Mouse (Mus musculus) forebrain, embryonic 13.5 days (tissue): ENCODE measurements at regions not wholly inside any gene's neighbourhood (a gene's known extent, or its start where the extent isn't known, plus 50 kb on each side); places are given as distances from the start of the nearest gene placed in this dataset.

Source experiments
- ATAC-seq: fragments of 200-750 bp; cut with Nextera tagmentation; 2 replicates; pipeline ENCODE4 v1.8.0; 2017
- H3K27ac ChIP-seq: fragments of 300-500 bp; sonication (generic); 2 replicates; pipeline ENCODE4 v1.5.1; 2015; ENCODE audit warnings: inconsistent platforms, mild to moderate bottlenecking, moderate library complexity
- H3K27me3 ChIP-seq: fragments of 300-500 bp; sonication (generic); 2 replicates; pipeline ENCODE4 v1.6.1; 2015; ENCODE audit warnings: mild to moderate bottlenecking, inconsistent platforms
- H3K36me3 ChIP-seq: fragments of 300-500 bp; sonication (generic); 2 replicates; pipeline ENCODE4 v1.6.1; 2015; ENCODE audit warnings: mild to moderate bottlenecking, inconsistent platforms; ENCODE audit not compliant: poor library complexity, severe bottlenecking
- H3K4me1 ChIP-seq: fragments of 300-500 bp; sonication (generic); 2 replicates; pipeline ENCODE4 v1.6.1; 2015; ENCODE audit warnings: inconsistent platforms
- H3K4me2 ChIP-seq: fragments of 300-500 bp; sonication (generic); 2 replicates; pipeline ENCODE4 v1.6.1; 2015; ENCODE audit warnings: inconsistent platforms, mild to moderate bottlenecking, moderate library complexity
- H3K4me3 ChIP-seq: fragments of 300-500 bp; sonication (generic); 2 replicates; pipeline ENCODE4 v1.5.1; 2015; ENCODE audit warnings: mild to moderate bottlenecking, inconsistent platforms
- H3K9ac ChIP-seq: fragments of 300-500 bp; sonication (generic); 2 replicates; pipeline ENCODE4 v1.6.1; 2015; ENCODE audit warnings: mild to moderate bottlenecking, inconsistent platforms
- H3K9me3 ChIP-seq: fragments of 300-500 bp; sonication (generic); replicated peaks from 2 replicates; pipeline ENCODE4 v1.6.1; 2016; ENCODE audit warnings: inconsistent platforms
- WGBS: fragments of 180-500 bp; shearing (Covaris S2); methylation state at CpG from one replicate; pipeline ENCODE4 v1.1.7; 2015; 5-methylcytosine and 5-hydroxymethylcytosine counted together

DNA sequence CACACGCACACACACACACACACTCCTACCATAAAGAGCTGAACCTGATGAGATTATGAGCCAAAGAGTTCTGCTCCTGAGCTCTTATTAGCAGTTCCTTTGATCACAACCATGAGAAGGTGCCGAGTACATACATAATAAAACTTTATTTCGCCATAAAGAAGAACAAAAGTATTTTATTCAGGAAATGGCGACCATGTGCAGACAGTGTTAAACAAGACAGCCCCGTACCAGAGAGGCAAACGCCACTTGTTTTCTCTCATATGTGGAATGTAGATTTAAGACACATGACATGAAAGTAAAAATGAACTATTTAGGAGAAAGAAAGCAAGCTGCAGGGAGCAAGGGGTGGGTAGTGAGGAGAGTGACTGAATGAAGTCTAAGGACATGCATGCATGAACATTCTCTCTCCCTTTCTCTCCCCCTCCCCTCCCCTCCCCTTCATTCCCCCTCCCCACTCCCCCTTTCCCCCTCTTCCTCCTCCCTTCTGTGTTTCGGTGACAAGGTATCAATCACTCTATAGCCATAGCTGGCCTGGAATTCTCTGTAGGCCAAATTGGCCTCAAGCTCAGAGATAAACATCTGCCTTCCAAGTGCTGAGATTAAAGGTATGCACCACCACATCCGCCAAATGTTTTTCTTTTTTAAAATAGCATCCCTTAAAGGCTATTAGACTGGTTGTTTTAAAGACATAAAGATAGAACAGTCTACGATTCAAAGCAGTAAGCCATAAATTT lies 266.0 kb upstream of the Map3k7 start:
- no peak overlapping the region for H3K27ac ChIP-seq
- no peaks in the 10 kb centered on the region for H3K27me3 ChIP-seq
- no peaks in the 10 kb centered on the region for H3K36me3 ChIP-seq
- no peaks in the 10 kb centered on the region for H3K9me3 ChIP-seq
- WGBS, result 76% methylated on average over 9 of the region's 9 CpGs
- ATAC-seq, result no peak
- no peak overlapping the region for H3K9ac ChIP-seq
- H3K4me1 ChIP-seq, result no peaks in the 10 kb centered on the region
- H3K4me3 ChIP-seq, result no peak overlapping the region
- H3K4me2 ChIP-seq, result no peak overlapping the region

DNA sequence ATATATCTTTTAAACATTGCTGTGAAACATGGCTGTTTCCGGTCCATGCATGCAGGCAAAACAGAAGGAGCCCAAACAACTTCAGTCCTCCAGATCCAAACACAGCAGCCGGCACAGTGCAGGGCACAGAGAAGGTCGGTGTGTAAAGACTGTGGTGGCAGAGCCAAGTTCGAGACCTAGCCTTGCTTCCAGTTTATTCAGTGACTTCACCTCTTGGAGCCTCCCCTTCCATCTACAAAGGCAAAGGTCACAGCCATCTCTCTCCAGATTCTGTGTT lies 265.5 kb upstream of the Map3k7 start:
- Histone ChIP-seq H3K4me3 (no peak overlapping the region), H3K36me3 (no peaks in the 10 kb centered on the region), H3K9ac (no peak overlapping the region), H3K9me3 (no peaks in the 10 kb centered on the region), H3K27me3 (no peaks in the 10 kb centered on the region), H3K4me2 (no peak overlapping the region), H3K4me1 (no peaks in the 10 kb centered on the region), H3K27ac (no peak overlapping the region)
- WGBS, result 91% methylated on average over 4 of the region's 4 CpGs
- ATAC-seq, result no peak

DNA sequence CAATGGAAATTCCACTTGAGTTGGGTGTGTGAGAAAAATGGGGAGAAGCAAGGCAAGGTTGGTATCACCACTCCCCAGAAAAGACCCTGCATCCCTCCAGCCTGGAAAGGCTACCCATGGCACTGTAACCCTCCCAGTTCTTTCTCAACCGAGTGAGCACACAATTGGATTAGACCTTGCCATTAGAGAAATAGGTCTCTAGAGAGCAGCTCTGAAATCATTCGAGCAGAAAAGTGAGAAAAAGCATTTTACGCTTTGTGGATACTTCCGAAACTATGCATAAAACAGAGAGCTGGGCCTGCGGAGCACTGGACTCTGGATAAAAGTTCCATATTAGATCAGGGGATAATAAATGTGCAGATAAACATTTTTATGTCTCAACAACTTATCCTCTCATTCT lies 264.6 kb upstream of the Map3k7 start:
- H3K4me1 ChIP-seq, result no peaks in the 10 kb centered on the region
- H3K27me3 ChIP-seq, result no peaks in the 10 kb centered on the region
- H3K4me2 ChIP-seq, result no peak overlapping the region
- H3K9ac ChIP-seq, result no peak overlapping the region
- 61% methylated on average over 5 of the region's 5 CpGs for WGBS
- no peaks in the 10 kb centered on the region for H3K9me3 ChIP-seq
- H3K36me3 ChIP-seq, result no peaks in the 10 kb centered on the region
- H3K27ac ChIP-seq, result no peak overlapping the region
- H3K4me3 ChIP-seq, result no peak overlapping the region
- ATAC-seq, result no peak

DNA sequence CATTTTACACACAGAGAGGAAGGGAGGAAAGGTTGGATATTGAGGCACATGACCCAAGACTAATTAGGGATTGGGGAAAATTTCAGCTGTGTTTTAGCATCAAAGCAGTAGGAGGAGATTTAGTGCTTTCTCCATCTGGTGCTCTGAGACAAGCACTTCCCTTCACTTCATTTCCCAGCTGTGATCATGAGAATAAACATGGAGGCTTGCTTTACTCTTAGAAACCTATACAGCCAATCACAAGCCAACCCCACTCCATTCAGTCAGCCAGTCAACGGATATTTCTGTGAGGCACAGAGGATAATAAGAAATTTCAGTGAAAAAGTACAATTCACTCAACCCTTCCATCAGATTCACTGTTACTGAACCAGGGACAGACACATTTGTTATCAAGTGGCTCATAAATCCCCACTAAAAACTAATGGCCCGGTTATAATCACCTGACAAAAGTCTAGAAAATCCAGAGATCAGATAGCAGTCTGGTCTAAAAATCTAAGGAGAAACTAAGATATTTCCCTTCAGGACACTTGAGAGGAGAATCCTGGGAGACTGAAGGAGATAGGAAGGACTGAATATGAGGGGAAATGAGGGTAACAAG lies 249.7 kb upstream of the Map3k7 start:
- H3K27ac ChIP-seq, result no peak overlapping the region
- ATAC-seq, result no peak
- no peak overlapping the region for H3K9ac ChIP-seq
- WGBS, result 81% methylated on average over 2 of the region's 2 CpGs
- H3K36me3 ChIP-seq, result no peaks in the 10 kb centered on the region
- H3K27me3 ChIP-seq, result no peaks in the 10 kb centered on the region
- H3K4me3 ChIP-seq, result no peak overlapping the region
- no peak overlapping the region for H3K4me2 ChIP-seq
- H3K4me1 ChIP-seq, result no peaks in the 10 kb centered on the region
- no peaks in the 10 kb centered on the region for H3K9me3 ChIP-seq

DNA sequence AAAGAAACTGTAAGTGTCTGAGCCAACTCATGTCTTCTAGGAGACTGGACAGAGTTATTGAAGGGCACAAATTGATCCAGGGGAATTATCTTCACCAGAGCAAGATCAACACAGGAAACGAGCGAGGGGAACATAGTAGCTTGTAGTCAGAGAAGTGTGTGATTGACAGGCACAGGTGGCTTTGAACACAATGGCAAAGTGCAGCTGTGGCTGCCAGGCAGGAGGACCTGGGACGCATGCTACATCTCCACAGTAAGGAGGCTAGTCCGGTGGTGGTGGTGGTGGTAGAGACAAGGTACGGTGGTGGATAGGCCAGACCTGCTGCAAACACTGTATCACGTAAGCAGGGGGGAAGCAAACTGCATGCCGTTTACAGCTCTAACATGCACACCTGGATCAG lies 240.4 kb upstream of the Map3k7 start:
- no peak for ATAC-seq
- Histone ChIP-seq H3K4me3 (no peak overlapping the region), H3K27ac (no peak overlapping the region), H3K4me2 (no peak overlapping the region), H3K27me3 (no peaks in the 10 kb centered on the region), H3K9me3 (no peaks in the 10 kb centered on the region), H3K36me3 (no peaks in the 10 kb centered on the region), H3K4me1 (peaks cover 23% of the 10 kb centered on the region), H3K9ac (no peak overlapping the region)
- WGBS, result 75% methylated on average over 7 of the region's 7 CpGs

DNA sequence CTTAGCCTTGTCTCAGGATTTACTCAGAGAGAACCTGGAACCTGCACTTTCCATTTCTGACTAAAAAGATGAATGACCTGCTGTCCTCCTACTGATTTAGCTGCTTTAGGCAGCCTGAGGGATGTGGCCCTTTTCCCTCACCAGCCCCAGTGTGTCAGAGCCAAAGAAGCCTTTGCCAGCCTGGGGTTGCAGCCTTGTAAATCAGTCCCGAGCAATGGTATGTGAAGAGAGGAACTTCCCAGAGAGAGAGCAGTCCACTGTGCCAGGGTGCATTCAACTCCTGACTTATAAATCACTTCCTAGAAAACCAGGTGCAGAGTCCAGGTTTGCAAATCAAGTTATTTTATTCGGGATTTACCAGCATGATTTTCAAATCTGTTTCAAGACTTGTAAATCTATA lies 239.5 kb upstream of the Map3k7 start:
- H3K9ac ChIP-seq, result no peak overlapping the region
- H3K27me3 ChIP-seq, result no peaks in the 10 kb centered on the region
- no peak for ATAC-seq
- no peak overlapping the region for H3K4me3 ChIP-seq
- H3K4me1 ChIP-seq, result peaks cover 25% of the 10 kb centered on the region
- WGBS, result 65% methylated on average over 2 of the region's 2 CpGs
- no peaks in the 10 kb centered on the region for H3K36me3 ChIP-seq
- H3K27ac ChIP-seq, result no peak overlapping the region
- no peak overlapping the region for H3K4me2 ChIP-seq
- no peaks in the 10 kb centered on the region for H3K9me3 ChIP-seq

DNA sequence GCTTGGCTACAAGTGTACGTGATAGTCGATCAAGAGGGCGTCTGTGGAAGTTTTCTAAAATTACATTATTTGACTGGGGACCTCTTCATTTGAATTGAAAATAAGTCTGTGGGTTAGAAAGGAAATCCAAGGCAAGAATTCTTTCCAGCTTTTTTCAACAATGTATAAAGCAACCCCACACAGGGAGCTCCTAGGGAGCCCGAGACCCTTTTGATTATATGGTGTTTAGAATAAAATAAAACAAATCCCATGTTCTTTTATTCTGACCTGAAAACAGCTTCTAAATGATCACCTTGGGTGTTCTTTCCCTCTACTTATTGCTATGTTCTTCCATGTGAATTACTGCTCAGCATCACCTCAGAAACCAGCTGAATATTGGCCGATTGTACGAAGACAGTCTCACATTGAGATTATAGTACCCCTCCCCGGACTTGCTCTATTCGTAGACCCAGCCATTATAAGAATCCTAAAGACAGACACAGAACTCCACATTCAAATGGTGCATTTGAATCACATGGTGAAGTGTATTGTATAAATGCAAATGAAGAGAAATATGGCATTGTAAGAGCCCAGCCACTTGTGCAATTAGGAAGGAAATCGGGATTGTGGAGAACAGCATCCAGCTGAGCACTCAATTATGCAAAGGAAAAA lies 236.3 kb upstream of the Map3k7 start:
- H3K27ac ChIP-seq, result peak overlapping the region; percentile 4; the same call in 1 of the 2 replicates
- peak overlapping the region; percentile 9; the same call in 1 of the 2 replicates for H3K4me2 ChIP-seq
- H3K4me1 ChIP-seq, result peaks cover 25% of the 10 kb centered on the region
- H3K36me3 ChIP-seq, result no peaks in the 10 kb centered on the region
- ATAC-seq, result peak; percentile 93
- no peak overlapping the region for H3K9ac ChIP-seq
- H3K4me3 ChIP-seq, result no peak overlapping the region
- no peaks in the 10 kb centered on the region for H3K27me3 ChIP-seq
- no peaks in the 10 kb centered on the region for H3K9me3 ChIP-seq
- 20% methylated on average over 9 of the region's 9 CpGs for WGBS

DNA sequence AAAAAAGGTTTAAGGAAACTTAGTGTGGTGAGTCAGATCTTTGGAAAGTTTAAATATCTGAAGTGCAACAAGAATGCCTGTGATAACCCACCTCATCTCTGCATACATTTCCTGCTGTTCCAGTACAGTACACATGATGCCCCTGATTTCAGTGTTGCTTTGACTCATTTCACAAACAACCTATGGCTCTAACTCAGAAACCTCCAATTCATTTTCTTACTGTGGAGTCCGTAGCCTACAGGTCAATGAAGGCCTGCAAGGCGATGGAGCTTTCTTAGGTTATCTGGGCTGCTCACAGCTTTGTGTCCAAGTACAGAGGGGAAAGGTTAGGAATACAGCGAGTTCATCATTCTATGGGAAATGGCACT lies 235.8 kb upstream of the Map3k7 start:
- Histone ChIP-seq H3K36me3 (no peaks in the 10 kb centered on the region), H3K9me3 (no peaks in the 10 kb centered on the region), H3K27ac (peak overlapping the region; percentile 38; the same call in 1 of the 2 replicates), H3K9ac (no peak overlapping the region), H3K4me3 (no peak overlapping the region), H3K4me1 (peaks cover 25% of the 10 kb centered on the region), H3K4me2 (peak overlapping the region; percentile 9; the same call in 1 of the 2 replicates), H3K27me3 (no peaks in the 10 kb centered on the region)
- 51% methylated on average over 3 of the region's 3 CpGs for WGBS
- ATAC-seq, result peak; percentile 57

DNA sequence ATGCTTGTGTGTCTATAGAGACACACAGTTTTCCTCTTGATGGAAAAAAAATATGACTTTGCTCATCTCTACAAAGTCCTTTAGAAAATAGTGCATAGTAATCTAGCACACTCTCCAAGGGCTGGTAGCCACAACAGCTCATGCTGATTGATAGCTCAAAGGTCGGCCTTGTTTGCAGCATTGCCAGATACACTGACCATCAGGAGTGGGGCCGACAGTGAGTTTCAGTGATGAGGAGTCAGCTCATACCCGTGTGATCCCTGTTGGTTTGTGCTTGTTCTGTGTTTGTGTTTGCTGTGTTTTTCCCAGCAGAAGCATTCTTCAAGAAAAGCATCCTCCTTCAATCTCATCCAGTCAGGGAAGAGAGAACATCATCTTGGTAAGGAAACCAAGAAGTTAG lies 220.1 kb upstream of the Map3k7 start:
- WGBS, result 80% methylated on average over 3 of the region's 3 CpGs
- no peak for ATAC-seq
- no peak overlapping the region for H3K4me3 ChIP-seq
- no peaks in the 10 kb centered on the region for H3K9me3 ChIP-seq
- H3K27me3 ChIP-seq, result no peaks in the 10 kb centered on the region
- no peaks in the 10 kb centered on the region for H3K36me3 ChIP-seq
- no peak overlapping the region for H3K27ac ChIP-seq
- no peak overlapping the region for H3K4me2 ChIP-seq
- no peak overlapping the region for H3K9ac ChIP-seq
- no peaks in the 10 kb centered on the region for H3K4me1 ChIP-seq

DNA sequence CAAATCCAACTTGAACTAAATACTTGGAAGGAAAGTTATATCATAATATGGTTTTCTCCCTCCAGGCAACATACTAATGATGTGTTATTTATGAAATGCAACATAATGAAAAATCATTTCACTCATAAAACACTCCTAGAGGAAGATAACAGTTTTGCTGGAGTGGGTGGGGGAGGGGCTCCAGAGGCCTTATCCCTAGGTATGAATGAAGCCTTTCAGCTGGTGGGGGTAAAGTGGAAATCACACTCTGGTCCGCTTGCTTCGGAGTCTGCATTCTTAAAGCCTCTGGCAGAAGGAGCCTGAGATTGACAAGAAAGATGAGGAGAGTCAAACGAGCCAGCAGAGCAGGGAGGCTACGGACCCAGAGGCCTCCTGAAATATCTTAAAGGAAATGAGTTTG lies 219.5 kb upstream of the Map3k7 start:
- Histone ChIP-seq H3K27me3 (no peaks in the 10 kb centered on the region), H3K9ac (no peak overlapping the region), H3K36me3 (no peaks in the 10 kb centered on the region), H3K9me3 (no peaks in the 10 kb centered on the region), H3K4me2 (no peak overlapping the region), H3K27ac (no peak overlapping the region), H3K4me1 (no peaks in the 10 kb centered on the region), H3K4me3 (no peak overlapping the region)
- WGBS, result 62% methylated on average over 4 of the region's 4 CpGs
- ATAC-seq, result no peak

DNA sequence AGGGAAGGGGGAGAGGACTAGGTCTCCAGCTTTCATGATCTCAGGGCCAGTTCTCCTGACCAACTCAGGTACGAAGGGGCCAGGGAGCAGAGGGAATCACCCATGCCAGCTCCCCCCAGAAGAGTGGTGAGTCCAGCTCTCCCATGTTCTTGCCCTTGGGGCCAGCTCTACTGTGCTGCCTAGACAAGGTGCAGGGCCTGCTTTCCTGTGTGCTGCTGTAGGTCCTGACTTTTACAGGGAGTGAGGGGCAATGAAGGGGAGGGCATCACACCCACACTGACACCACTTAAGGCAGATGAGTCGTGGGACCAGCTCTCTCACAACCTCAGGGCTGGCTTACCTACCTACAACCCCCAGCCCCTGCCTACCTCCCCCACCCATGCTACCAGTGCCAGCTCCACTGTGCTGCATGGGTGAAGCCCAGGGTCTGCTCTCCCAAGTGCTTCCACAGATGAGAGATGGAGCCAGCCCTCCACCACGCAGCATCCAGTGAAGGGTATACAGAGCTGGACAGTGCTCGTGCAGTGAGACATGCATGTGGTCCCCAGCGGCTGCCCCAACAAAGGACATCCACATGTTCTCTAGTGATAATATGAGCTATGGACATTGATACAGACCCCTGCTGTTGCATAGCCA lies 210.1 kb upstream of the Map3k7 start:
- Histone ChIP-seq H3K4me3 (no peak overlapping the region), H3K4me1 (no peaks in the 10 kb centered on the region), H3K9me3 (no peaks in the 10 kb centered on the region), H3K36me3 (no peaks in the 10 kb centered on the region), H3K4me2 (no peak overlapping the region), H3K27ac (no peak overlapping the region), H3K9ac (no peak overlapping the region), H3K27me3 (no peaks in the 10 kb centered on the region)
- no peak for ATAC-seq
- WGBS, result 84% methylated on average over 5 of the region's 5 CpGs

DNA sequence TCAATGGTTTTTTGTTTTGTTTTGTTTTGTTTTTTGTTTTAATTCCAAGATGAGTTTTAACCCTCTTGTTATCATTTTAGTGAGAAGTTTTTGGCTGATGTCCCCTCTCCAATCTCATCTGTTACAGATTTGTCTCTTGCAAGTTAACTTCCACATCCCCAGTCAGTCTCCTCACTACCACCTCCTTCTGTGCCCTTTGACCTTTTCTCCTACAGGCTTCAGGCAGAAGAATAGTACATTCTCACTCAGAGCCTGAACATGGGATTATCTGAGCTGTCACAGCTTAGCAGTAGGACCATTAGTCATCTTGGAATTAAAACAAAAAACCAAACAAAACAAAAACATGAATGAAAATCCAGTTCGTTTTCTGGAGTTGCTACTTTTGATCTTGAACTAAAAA lies 206.8 kb upstream of the Map3k7 start:
- no peak overlapping the region for H3K4me3 ChIP-seq
- no peak overlapping the region for H3K27ac ChIP-seq
- WGBS, result 14% methylated on average over 1 of the region's 1 CpGs
- no peak overlapping the region for H3K4me2 ChIP-seq
- peaks cover 9% of the 10 kb centered on the region; the same call in 1 of the 2 replicates for H3K4me1 ChIP-seq
- H3K36me3 ChIP-seq, result no peaks in the 10 kb centered on the region
- no peaks in the 10 kb centered on the region for H3K9me3 ChIP-seq
- H3K27me3 ChIP-seq, result no peaks in the 10 kb centered on the region
- H3K9ac ChIP-seq, result no peak overlapping the region
- no peak for ATAC-seq
